13 mouse cellular contexts compared by ENCODE assay signal in the genomic region with DNA sequence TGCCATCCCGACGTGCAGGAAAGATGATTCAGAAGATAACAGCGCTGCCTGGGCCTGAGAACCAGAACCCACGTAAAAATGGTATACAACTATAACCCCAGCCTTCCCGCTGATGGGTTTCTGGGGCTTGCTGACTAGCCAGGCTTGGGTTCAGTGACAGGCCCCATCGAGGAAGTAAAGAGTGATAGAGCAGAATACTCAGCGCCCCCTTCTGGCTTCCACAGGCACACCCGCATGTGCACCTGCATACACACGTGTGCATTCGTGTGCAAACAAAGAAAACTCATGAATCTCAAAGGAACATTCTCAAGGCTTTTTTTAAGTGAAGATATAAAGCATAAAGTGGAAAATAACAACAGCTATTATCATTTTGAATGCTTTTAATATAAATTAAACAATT. TPM values are rescaled to one million over a fixed set of nuclear protein-coding genes. Genes with fewer than 3 reads are reported as not detected.
DNase-seq lines count a peak whose midpoint lies in the region; ATAC-seq lines count a peak whose summit lies in the region.
"Had no signal": no experiment of that assay in that cellular context is flagged by ENCODE, and none has a peak within 500 bp of the region (broad histone marks: within the 10 kb centered on the region; RNA-seq: fewer than 3 reads in every experiment).

No protein-coding gene starts in this region.

- H3K36me3 ChIP-seq in forebrain, embryonic 15.5 days: no peaks in the 10 kb centered on the region
- H3K36me3 ChIP-seq: hindbrain, embryonic 15.5 days; neural tube, embryonic 13.5 days had no signal

- peaks cover 28% of the 10 kb centered on the region; the same call in 1 of the 2 replicates for H3K27me3 ChIP-seq in forebrain, embryonic 15.5 days

- H3K4me2 ChIP-seq in forebrain, embryonic 15.5 days (replicated peaks): no peak overlapping the region

- no peaks in the 10 kb centered on the region for H3K9me3 ChIP-seq in forebrain, embryonic 15.5 days
- H3K9me3 ChIP-seq: hindbrain, embryonic 15.5 days; neural tube, embryonic 13.5 days had no signal

- no peak overlapping the region for H3K4me3 ChIP-seq in forebrain, embryonic 15.5 days
- H3K4me3 ChIP-seq: gastrocnemius, adult 2 months; neural tube, embryonic 13.5 days had no signal

- H3K27ac ChIP-seq in forebrain, embryonic 15.5 days (replicated peaks): no peak overlapping the region
- H3K27ac ChIP-seq: gastrocnemius, adult 2 months; hindbrain, embryonic 15.5 days; neural tube, embryonic 13.5 days had no signal

- H3K4me1 ChIP-seq in forebrain, embryonic 15.5 days: peaks cover 13% of the 10 kb centered on the region

- H3K9ac ChIP-seq in forebrain, embryonic 15.5 days (replicated peaks): no peak overlapping the region
- H3K9ac ChIP-seq: hindbrain, embryonic 15.5 days; neural tube, embryonic 13.5 days had no signal

- DNase-seq in heart, adult 11 months: peak; percentile 30
- no peak for DNase-seq in heart, adult 8-10 months (ENCODE audit: low spot score)
- peak; percentile 82 for DNase-seq in 416B (ENCODE audit: low read depth)
- DNase-seq in layer of hippocampus, postnatal 36 days: no peak
- DNase-seq: cerebellum, postnatal 10 days; gastrocnemius, adult 2 months had no signal

- WGBS in forebrain, embryonic 15.5 days: 41% methylated on average over 10 of the region's 10 CpGs

- peak; percentile 38 for ATAC-seq in activated CD4-positive, CD25-positive, alpha-beta regulatory T cell, adult 4 months
- ATAC-seq in megakaryocyte-erythroid progenitor cell, adult 5-6 weeks (replicated peaks; ENCODE audit: low FRiP score, low TSS enrichment, poor library complexity, severe bottlenecking): 0 out of 2 replicates have a peak, but pooled peaks have one; percentile 46
- no peak for ATAC-seq in forebrain, embryonic 15.5 days (replicated peaks)
- no peak for ATAC-seq in erythroblast, adult 5-6 weeks (replicated peaks; ENCODE audit: low FRiP score, poor library complexity, severe bottlenecking)

RNA-seq across cellular contexts. Expression of gene Nipal1, which starts 1.5 kb away (rescaled TPM):
- total RNA-seq in heart, adult 8-10 months (2022): not detected
- polyA plus RNA-seq in activated CD4-positive, CD25-positive, alpha-beta regulatory T cell, adult 4 months (2017; shearing (Covaris generic)): 10 to 100 TPM; 18.5 to 39.1 TPM
- 2.7 TPM in 1 of 2 replicates, not detected in the other for total RNA-seq in megakaryocyte-erythroid progenitor cell, adult 5-6 weeks (2014; fragmentation: Nextera tagmentation)
- total RNA-seq in megakaryocyte-erythroid progenitor cell, adult 5-6 weeks (2017): 0.08 and 0.47 TPM in 2 replicates
- not detected for total RNA-seq in layer of hippocampus, postnatal 36 days (2021)
- polyA plus RNA-seq in forebrain, embryonic 15.5 days (2015; fragmentation: Nextera tagmentation; extraction: Ambion mirVana): 0.42 and 0.69 TPM in 2 replicates
- not detected in 2 replicates for total RNA-seq in erythroblast, adult 5-6 weeks (2015; ENCODE audit: low replicate concordance)
- total RNA-seq in erythroblast, adult 5-6 weeks (2017; ENCODE audit: low replicate concordance): not detected in 2 replicates
- total RNA-seq: gastrocnemius, adult 2 months had no signal

RNA-seq across cellular contexts. Expression of gene Cnga1, which starts 2.1 kb away (rescaled TPM):
- not detected for total RNA-seq in heart, adult 8-10 months (2022)
- polyA plus RNA-seq in activated CD4-positive, CD25-positive, alpha-beta regulatory T cell, adult 4 months (2017; shearing (Covaris generic)): 1 to 10 TPM; 1.0 to 1.6 TPM
- total RNA-seq in megakaryocyte-erythroid progenitor cell, adult 5-6 weeks (2014; fragmentation: Nextera tagmentation): not detected in 2 replicates
- total RNA-seq in megakaryocyte-erythroid progenitor cell, adult 5-6 weeks (2017): 0.23 TPM in 1 of 2 replicates, not detected in the other
- total RNA-seq in layer of hippocampus, postnatal 36 days (2021): not detected
- not detected in 2 replicates for polyA plus RNA-seq in forebrain, embryonic 15.5 days (2015; fragmentation: Nextera tagmentation; extraction: Ambion mirVana)
- total RNA-seq in erythroblast, adult 5-6 weeks (2015; ENCODE audit: low replicate concordance): not detected in 2 replicates
- total RNA-seq in erythroblast, adult 5-6 weeks (2017; ENCODE audit: low replicate concordance): 0.70 and 0.77 TPM in 2 replicates
- total RNA-seq: gastrocnemius, adult 2 months had no signal
- polyA plus RNA-seq: hindbrain, embryonic 15.5 days; neural tube, embryonic 13.5 days; stomach, embryonic 16.5 days had no signal

RNA-seq across cellular contexts. Expression of gene Gm5868, which starts 58.8 kb away (rescaled TPM):
- total RNA-seq in heart, adult 8-10 months (2022): not detected
- not detected for polyA plus RNA-seq in activated CD4-positive, CD25-positive, alpha-beta regulatory T cell, adult 4 months (2017; shearing (Covaris generic))
- total RNA-seq in megakaryocyte-erythroid progenitor cell, adult 5-6 weeks (2014; fragmentation: Nextera tagmentation): not detected in 2 replicates
- not detected in 2 replicates for total RNA-seq in megakaryocyte-erythroid progenitor cell, adult 5-6 weeks (2017)
- total RNA-seq in layer of hippocampus, postnatal 36 days (2021): under 1 TPM in 1 of 2 experiments, not detected in 1; 0.27 TPM
- polyA plus RNA-seq in forebrain, embryonic 15.5 days (2015; fragmentation: Nextera tagmentation; extraction: Ambion mirVana): 2.3 and 2.5 TPM in 2 replicates
- total RNA-seq in erythroblast, adult 5-6 weeks (2015; ENCODE audit: low replicate concordance): not detected in 2 replicates
- total RNA-seq in erythroblast, adult 5-6 weeks (2017; ENCODE audit: low replicate concordance): not detected in 2 replicates
- total RNA-seq: gastrocnemius, adult 2 months had no signal

Comparison
In these comparisons a context has a peak if more than half of its experiments do, and no peak if none do; other contexts are left out.
1. DNase-seq: peak in heart, adult 11 months (single experiment) and 416B (single experiment); none in heart, adult 8-10 months (single experiment) and layer of hippocampus, postnatal 36 days (0 of 2).
2. ATAC-seq: peak in activated CD4-positive, CD25-positive, alpha-beta regulatory T cell, adult 4 months (single experiment) and megakaryocyte-erythroid progenitor cell, adult 5-6 weeks (single experiment); none in forebrain, embryonic 15.5 days (single experiment) and erythroblast, adult 5-6 weeks (single experiment).